Mouse (Mus musculus): ENCODE data around the gene Rnf186.

The Rnf186 gene

GRCm38 (mm10) chr4:138966866-138967265, at the start of gene Rnf186:
TSS of gene Rnf186 (plus strand) at chr4:138967112.
- peak; percentile 61 for DNase-seq

GRCm38 (mm10) chr4:138917282-138917681, 49.6 kb upstream of the Rnf186 start:
- DNase-seq = no peak

- DNase-seq = no peak
Observed at GRCm38 (mm10) chr4:138921254-138922130, 45.4 kb upstream of the Rnf186 start.

- peak; percentile 98 for DNase-seq
Observed at GRCm38 (mm10) chr4:138922131-138922459, 44.8 kb upstream of the Rnf186 start.

DNA sequence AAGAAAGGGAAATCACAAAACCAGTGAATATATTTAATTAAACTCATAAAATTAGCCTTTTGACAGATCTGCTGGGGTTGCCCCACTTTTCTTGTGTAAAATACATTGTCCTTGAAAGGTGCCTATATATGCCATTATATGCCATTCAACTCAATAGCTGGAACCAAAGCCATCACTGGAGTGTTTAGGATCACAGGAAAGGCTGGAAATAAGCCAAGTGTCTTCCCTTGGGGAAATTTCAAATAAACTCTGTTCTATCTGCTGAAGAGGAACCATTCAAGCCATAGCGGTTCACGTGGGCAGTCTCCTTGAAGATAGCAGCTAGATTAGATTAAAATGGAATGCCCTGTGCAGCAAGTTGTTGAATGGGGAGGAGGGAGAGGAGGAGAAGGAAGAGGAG, 41.4 kb upstream of the Rnf186 start:
- no peak for DNase-seq

DNA sequence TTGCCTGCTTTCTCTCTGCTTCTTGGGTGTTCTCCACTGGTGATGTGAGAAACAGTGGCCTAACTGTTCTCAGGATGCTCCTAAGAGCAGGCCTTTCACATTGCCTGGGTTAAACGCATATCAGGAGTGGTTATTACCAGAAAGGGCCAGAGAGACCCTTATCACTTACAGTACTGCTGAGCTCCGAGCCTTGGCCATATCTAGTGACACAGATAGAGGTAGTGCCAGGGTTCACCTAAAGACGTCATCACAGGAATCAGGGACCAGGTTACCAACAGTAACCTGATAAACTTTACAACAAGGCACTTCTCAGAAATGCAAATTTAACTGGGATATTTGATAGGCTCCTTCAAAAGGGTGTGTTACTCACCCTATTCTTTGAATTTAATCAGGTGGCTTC, 33.0 kb upstream of the Rnf186 start:
- no peak for DNase-seq

GRCm38 (mm10) chr4:138934456-138935145, 32.3 kb upstream of the Rnf186 start:
- no peak for DNase-seq

DNA sequence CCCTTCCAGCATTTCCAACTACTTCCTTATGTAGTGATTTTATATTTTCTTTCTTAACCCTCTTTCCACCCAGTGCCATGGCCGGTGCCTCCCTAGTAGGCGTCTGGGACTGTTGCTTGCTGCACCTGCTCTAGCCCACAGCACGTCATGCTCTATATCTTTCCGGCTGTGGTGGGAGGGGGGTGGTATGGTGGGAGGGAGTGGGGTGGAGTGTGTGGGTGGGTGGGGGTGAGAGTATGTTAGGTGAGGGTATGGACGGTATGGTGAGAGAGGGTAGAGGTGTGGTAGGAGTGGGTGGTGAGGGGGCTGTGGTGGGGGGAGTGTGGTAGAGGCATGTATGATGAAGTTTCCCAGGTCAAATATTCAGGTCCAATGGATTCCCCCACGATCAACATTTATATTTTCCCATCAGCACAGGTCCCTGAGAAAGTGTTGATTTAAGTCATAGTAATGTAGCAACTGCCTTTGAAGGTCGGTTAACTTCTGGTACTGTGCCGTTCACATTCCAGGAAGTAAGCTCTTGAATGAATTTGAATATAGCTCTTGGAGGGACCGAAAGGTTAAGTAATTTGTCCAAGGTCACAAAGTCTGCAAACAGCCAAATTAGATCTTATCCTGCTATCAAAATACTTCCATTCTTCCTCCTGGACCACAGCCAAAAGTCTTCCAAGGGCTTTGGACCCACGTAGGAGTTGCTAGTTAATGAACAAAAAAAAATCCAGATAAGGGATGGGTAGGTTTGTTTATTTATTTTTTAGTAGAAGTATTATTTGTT, 28.2 kb upstream of the Rnf186 start:
- peak; percentile 61 for DNase-seq

DNA sequence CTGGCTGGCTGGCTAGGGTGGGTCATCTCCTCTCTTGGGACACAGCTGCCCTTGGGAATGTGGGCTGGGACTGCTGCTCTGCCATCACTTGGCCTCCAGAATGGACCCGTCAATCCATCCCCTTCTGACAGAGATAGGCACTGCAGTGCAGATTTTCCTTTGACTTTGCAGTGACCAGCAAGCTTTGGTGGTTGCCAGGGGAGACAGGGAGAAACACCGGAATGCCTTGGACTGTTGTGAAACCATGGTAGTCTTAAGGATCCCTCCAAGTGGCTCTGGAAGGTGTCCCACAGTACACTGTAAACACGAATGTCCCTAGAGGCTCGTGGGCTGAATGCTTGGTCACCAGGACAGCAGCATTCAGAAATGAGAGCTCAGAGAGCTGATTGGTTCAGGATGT, 27.4 kb upstream of the Rnf186 start:
- peak; percentile 84 for DNase-seq

GRCm38 (mm10) chr4:138941401-138941800, 25.5 kb upstream of the Rnf186 start:
- peak; percentile 18 for DNase-seq

DNA sequence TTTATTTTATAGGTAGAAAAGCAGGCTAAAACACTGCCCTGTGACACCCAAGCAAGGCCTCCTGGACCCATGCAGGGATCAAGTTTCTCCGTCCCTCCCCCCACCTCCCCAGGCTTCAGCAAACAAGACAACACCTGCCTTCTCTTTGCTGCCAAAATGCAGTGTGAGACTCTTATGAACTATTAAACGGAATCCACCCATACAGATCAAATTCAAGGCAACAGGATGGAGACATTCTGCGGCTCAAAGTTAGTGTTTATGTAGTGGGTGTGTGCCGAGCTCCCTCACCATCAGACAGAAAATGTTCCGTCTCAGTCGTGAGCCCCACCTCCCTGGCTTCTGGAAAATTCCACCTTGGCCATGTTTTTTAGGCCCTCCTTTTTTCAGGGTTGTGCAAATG, 24.9 kb upstream of the Rnf186 start:
- no peak for DNase-seq

GRCm38 (mm10) chr4:138943730-138944129, 23.2 kb upstream of the Rnf186 start:
- DNase-seq = peak; percentile 94

DNA sequence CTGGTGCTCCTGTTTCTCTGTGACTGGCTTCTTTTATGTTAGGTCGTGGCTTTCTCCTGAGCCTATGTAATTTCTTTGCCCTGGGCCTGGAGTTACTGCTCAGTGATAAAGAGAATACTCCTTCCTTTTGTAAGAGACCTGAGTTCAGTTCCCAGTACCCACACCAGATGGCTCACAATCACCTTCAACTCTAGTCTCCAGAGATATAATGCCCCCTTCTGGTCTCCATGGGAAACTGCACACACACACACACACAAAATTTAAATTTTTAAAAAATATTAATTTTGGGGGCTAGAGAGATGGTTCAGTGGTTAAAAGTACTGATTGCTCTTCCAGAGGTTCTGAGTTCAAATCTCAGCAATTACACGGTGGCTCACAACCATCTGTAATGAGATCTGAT, 18.7 kb upstream of the Rnf186 start:
- no peak for DNase-seq

DNA sequence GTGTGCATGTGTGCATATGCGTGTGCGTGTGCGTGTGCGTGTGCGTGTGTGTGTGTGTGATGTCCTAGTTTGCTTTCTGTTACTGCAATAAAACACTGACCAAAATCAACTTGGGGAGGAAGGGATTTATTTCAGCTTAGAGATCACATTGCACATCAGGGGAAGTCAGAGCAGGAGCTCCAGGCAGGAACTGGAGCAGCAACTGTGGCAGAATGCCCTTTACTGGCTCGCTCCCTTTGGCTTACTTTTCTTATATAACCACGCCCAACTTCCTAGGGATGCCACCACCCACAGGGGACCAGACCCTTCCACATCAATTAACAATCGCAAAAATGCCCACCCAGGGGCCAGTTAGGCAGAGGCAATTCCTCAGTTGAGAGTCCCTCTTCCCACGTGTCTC, 8.3 kb upstream of the Rnf186 start:
- no peak for DNase-seq

GRCm38 (mm10) chr4:138959120-138959519, 7.8 kb upstream of the Rnf186 start:
- no peak for DNase-seq

DNA sequence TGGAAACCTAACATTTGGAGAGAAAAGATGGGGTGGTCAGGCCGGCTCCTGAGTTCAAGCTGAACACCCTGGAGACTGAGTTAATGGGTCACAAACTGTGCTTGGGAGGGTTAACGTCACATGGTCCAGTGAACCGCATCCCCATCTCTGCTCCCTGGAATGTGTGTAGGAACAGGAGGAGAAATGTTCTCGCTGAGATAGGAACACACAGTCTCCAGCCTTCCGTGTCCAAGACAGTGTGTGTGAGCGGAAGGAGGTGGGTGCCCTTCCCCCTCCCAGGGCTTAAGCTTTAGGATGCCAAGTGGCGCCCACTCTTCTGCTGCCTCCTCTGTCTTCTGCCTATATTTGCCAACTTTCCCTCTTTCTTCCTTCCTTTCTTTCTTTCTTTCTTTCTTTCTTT, 7.0 kb upstream of the Rnf186 start:
- no peak for DNase-seq

DNA sequence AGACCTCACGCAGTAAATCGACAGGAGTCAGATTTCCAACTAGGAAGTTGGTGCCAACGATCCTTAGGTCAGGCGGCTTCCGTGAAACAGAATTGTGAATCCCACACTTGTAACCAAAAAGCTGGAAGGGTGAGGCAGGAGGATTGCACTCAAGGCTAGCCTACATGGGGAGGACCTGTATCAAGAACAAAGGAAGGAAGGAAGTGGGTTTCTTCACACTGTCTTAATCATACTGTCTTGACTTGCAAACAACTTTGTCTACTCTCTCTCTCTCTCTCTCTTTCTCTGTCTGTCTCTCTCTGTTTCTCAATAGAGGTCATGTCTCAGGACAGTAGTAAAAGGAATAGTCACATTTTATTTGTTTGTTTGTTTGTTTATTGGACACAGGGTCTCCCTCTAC, 4.2 kb upstream of the Rnf186 start:
- DNase-seq = no peak

GRCm38 (mm10) chr4:138965871-138966270, 1.0 kb upstream of the Rnf186 start:
- no peak for DNase-seq

- no peak for DNase-seq
Observed at GRCm38 (mm10) chr4:138967485-138967884, 573 bp downstream of the Rnf186 start.

- no peak for DNase-seq
Observed at GRCm38 (mm10) chr4:138968772-138969556, 2.1 kb downstream of the Rnf186 start.

- peak; percentile 42 for DNase-seq
Observed at GRCm38 (mm10) chr4:138969736-138970135, 2.8 kb downstream of the Rnf186 start.

DNA sequence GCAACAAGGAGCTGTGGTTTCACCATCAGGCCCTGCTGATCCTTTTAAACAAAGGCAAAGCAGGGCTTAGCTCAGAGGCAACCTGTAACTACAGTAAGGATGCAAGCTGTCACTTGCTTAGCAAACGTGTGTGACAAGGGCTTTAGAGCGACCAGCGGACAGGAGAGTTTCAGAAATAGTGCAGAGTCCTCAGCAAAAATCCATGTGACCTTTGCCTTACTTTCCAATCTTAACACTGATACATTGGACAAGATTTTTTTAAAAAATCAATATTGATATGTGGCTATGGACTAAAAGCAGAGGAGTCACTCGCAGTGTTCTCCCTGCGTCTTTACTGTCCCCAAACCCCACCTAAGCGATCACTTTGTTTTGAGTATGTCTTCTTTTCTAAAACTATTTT, 4.5 kb downstream of the Rnf186 start:
- DNase-seq = no peak

All from lung, postnatal 10 days (tissue).